Mouse (Mus musculus) embryonic facial prominence, embryonic 11.5 days (tissue): ENCODE data around the gene Hbs1l. TPM values are rescaled to one million over a fixed set of nuclear protein-coding genes. Genes with fewer than 3 reads are reported as not detected.

ENCODE experiments used
- ATAC-seq: fragments of 200-750 bp; cut with Nextera tagmentation; replicated peaks from 2 replicates; pipeline ENCODE4 v1.8.0; 2017; ENCODE audit warnings: low read depth; ENCODE audit not compliant: insufficient number of reproducible peaks, low FRiP score, low TSS enrichment
- DNase-seq: peaks from one replicate; pipeline ENCODE4 v3.0.0-alpha.2; 2015; ENCODE audit warnings: low spot score
- H3K27ac ChIP-seq: fragments of 300-500 bp; sonication (generic); replicated peaks from 2 replicates; pipeline ENCODE4 v1.5.1; 2014; ENCODE audit warnings: mild to moderate bottlenecking, low read depth, low read length, control low read depth
- H3K27me3 ChIP-seq: fragments of 300-500 bp; sonication (generic); 2 replicates; pipeline ENCODE4 v1.6.1; 2014; ENCODE audit warnings: mild to moderate bottlenecking, low read length, moderate library complexity, mixed read lengths; ENCODE audit not compliant: control insufficient read depth, insufficient read depth
- H3K36me3 ChIP-seq: fragments of 300-500 bp; sonication (generic); replicated peaks from 2 replicates; pipeline ENCODE4 v1.6.1; 2014; ENCODE audit warnings: low read depth, mild to moderate bottlenecking, low read length, moderate library complexity, mixed read lengths; ENCODE audit not compliant: control insufficient read depth, insufficient read depth
- H3K4me1 ChIP-seq: fragments of 300-500 bp; sonication (generic); 2 replicates; pipeline ENCODE4 v1.6.1; 2014; ENCODE audit warnings: low read length, mixed read lengths; ENCODE audit not compliant: control insufficient read depth, insufficient read depth
- H3K4me2 ChIP-seq: fragments of 300-500 bp; sonication (generic); 2 replicates; pipeline ENCODE4 v1.6.1; 2014; ENCODE audit warnings: low read depth, mild to moderate bottlenecking, control low read depth, low read length, moderate library complexity
- H3K4me3 ChIP-seq: fragments of 300-500 bp; sonication (generic); 2 replicates; pipeline ENCODE4 v1.5.1; 2014; ENCODE audit warnings: low read depth, low read length, control low read depth
- H3K9ac ChIP-seq: fragments of 300-500 bp; sonication (generic); replicated peaks from 2 replicates; pipeline ENCODE4 v1.6.1; 2014; ENCODE audit warnings: mild to moderate bottlenecking, control low read depth, low read length
- H3K9me3 ChIP-seq: fragments of 300-500 bp; sonication (generic); replicated peaks from 2 replicates; pipeline ENCODE4 v1.6.1; 2016; ENCODE audit warnings: mild to moderate bottlenecking, low read length, inconsistent platforms, mixed read lengths; ENCODE audit not compliant: control insufficient read depth
- WGBS: fragments of 180-500 bp; shearing (Covaris S2); extraction: QIAGEN DNeasy Blood & Tissue Kit; methylation state at CpG from one replicate; pipeline ENCODE4 v1.1.7; 2014; 5-methylcytosine and 5-hydroxymethylcytosine counted together
- polyA plus RNA-seq: library from polyadenylated mRNA; unstranded; fragments of >200 nt; fragmentation: Nextera tagmentation; extraction: Ambion mirVana; gene quantifications from 2 replicates; pipeline ENCODE4 v1.2.1, GENCODE M21; 2014

The Hbs1l gene
- polyA plus RNA-seq, 1 experiment from 2014 or later, result 134 TPM

DNA sequence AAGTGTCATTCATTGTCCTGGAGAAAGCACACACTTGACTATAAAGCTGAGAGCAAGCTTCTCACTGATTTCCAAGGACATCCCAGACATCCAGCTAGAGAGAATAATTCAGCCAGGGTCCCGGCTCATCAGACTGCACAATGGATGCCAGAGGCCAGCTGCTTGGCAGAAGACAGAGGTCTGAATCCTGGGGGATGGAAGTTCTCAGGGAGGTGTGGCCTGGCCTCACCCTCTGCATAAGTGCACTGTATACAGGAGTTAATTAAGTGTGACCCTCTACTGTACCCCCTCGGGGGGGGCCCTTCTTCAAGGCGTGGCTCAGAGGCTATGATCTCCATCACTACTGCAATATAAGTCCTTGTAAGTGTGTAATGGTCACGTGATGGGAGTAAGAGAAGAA, 105.5 kb downstream of the Hbs1l start:
- Histone ChIP-seq H3K27me3 (no peaks in the 10 kb centered on the region), H3K27ac (no peak overlapping the region), H3K9me3 (no peaks in the 10 kb centered on the region), H3K4me3 (no peak overlapping the region), H3K9ac (no peak overlapping the region), H3K4me1 (no peaks in the 10 kb centered on the region), H3K36me3 (no peaks in the 10 kb centered on the region), H3K4me2 (no peak overlapping the region)
- DNase-seq, result no peak
- 70% methylated on average over 4 of the region's 4 CpGs for WGBS
- ATAC-seq, result no peak

- ATAC-seq (no peak), DNase-seq (no peak)
- Histone ChIP-seq H3K4me1 (no peaks in the 10 kb centered on the region), H3K9me3 (no peaks in the 10 kb centered on the region), H3K9ac (no peak overlapping the region), H3K27ac (no peak overlapping the region), H3K4me2 (no peak overlapping the region), H3K27me3 (no peaks in the 10 kb centered on the region), H3K4me3 (no peak overlapping the region), H3K36me3 (no peaks in the 10 kb centered on the region)
- WGBS, result 85% methylated on average over 4 of the region's 4 CpGs
Observed at GRCm38 (mm10) chr10:21404822-21405221, 109.0 kb downstream of the Hbs1l start.

DNA sequence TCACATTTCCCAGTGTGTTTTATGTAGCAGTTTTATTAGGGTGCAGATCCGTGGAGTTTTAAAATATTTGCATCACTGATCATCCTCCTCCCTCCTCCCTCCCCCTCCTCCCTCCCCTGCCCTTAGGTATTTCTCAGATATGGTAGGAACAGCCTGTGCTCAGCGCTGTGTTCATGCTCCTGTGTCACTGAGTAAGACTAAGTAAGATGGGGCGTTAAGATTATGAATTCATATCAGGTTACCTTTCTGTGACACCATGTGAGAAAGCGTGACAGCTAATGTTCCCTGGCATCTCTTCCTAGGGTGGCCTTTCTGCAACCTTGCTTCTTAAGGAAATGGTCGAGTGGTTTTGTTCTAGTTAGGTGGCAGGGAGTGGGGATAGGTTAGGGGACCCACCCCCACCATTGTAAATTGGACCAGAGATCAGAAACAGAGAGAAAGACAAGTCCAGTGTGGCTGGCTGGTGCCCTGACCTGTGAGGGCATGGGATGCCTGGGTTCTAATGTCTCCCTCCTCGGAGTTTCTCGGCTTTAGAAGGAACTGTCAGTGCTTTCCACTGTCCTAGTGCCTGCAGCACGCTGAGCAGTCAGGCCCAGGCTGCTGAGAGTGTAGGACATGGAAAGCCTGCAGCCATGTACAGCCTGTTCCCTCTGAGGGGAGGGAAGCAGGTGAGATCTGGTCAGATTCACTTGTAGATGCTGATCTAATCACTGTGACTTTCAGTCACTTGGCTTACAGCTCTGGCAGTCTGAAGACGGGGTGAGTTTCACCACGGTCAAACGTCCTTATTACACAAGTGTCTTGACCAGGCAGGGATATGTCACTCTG, 110.1 kb downstream of the Hbs1l start:
- Histone ChIP-seq H3K4me2 (no peak overlapping the region), H3K4me3 (no peak overlapping the region), H3K27ac (no peak overlapping the region), H3K27me3 (no peaks in the 10 kb centered on the region), H3K36me3 (no peaks in the 10 kb centered on the region), H3K9me3 (no peaks in the 10 kb centered on the region), H3K9ac (no peak overlapping the region), H3K4me1 (no peaks in the 10 kb centered on the region)
- DNase-seq (no peak), ATAC-seq (no peak)
- WGBS, result 77% methylated on average over 11 of the region's 11 CpGs

DNA sequence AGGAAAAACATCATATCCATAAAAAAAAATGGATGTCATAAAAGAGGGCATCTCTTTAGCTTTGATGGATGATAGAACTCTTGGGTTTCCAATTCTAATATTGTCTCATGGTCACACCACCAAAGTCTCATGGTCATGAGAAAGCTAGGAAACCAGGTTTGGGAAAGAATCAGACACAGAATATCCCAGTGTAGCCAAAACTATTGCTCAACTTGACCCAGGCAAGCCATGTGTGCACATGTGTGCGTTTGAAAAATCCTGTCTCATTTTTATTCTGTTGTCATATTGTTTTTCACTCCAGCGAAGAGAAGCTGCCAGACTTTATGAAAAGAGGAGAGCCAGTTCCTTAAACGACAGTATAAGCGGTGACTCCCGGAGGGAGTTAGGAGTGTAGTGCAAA, 114.9 kb downstream of the Hbs1l start:
- no peak overlapping the region for H3K4me3 ChIP-seq
- H3K36me3 ChIP-seq, result no peaks in the 10 kb centered on the region
- DNase-seq (no peak), ATAC-seq (no peak)
- H3K9ac ChIP-seq, result no peak overlapping the region
- no peaks in the 10 kb centered on the region for H3K27me3 ChIP-seq
- 89% methylated on average over 5 of the region's 5 CpGs for WGBS
- H3K4me1 ChIP-seq, result no peaks in the 10 kb centered on the region
- H3K4me2 ChIP-seq, result no peak overlapping the region
- H3K9me3 ChIP-seq, result no peaks in the 10 kb centered on the region
- no peak overlapping the region for H3K27ac ChIP-seq

GRCm38 (mm10) chr10:21411621-21412205, 115.9 kb downstream of the Hbs1l start:
- no peak overlapping the region for H3K4me2 ChIP-seq
- no peaks in the 10 kb centered on the region for H3K27me3 ChIP-seq
- DNase-seq (no peak), ATAC-seq (no peak)
- H3K4me3 ChIP-seq, result no peak overlapping the region
- H3K9me3 ChIP-seq, result no peaks in the 10 kb centered on the region
- H3K36me3 ChIP-seq, result no peaks in the 10 kb centered on the region
- H3K27ac ChIP-seq, result no peak overlapping the region
- WGBS, result 70% methylated on average over 6 of the region's 6 CpGs
- no peaks in the 10 kb centered on the region for H3K4me1 ChIP-seq
- H3K9ac ChIP-seq, result no peak overlapping the region

DNA sequence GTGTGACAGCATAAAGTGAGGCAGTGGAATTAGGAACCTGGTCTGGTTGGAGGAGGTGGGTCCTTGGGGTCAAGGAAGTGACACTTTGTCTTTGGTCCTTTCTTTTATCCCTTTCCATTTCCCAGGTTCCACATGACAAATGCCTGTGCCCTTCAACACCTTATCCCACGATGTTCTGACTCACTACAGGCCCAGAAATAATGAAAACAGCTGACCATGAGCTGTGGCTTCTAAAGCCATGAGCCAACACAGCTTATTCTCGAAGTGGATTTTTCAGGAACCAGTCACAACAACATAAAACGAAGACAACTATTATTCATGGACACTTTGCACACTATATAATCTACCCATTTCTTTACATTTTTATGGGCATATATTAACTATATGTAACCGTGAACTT, 119.3 kb downstream of the Hbs1l start:
- H3K4me3 ChIP-seq, result no peak overlapping the region
- no peak overlapping the region for H3K4me2 ChIP-seq
- no peak overlapping the region for H3K27ac ChIP-seq
- no peak overlapping the region for H3K9ac ChIP-seq
- no peaks in the 10 kb centered on the region for H3K36me3 ChIP-seq
- DNase-seq, result no peak
- WGBS, result 79% methylated on average over 4 of the region's 4 CpGs
- no peaks in the 10 kb centered on the region for H3K27me3 ChIP-seq
- no peaks in the 10 kb centered on the region for H3K9me3 ChIP-seq
- ATAC-seq, result no peak
- H3K4me1 ChIP-seq, result no peaks in the 10 kb centered on the region

- Histone ChIP-seq H3K27me3 (no peaks in the 10 kb centered on the region), H3K27ac (no peak overlapping the region), H3K36me3 (no peaks in the 10 kb centered on the region), H3K9ac (no peak overlapping the region), H3K4me1 (no peaks in the 10 kb centered on the region), H3K9me3 (no peaks in the 10 kb centered on the region), H3K4me2 (no peak overlapping the region), H3K4me3 (no peak overlapping the region)
- ATAC-seq (no peak), DNase-seq (no peak)
- WGBS, result 89% methylated on average over 5 of the region's 5 CpGs
Observed at GRCm38 (mm10) chr10:21416184-21416583, 120.4 kb downstream of the Hbs1l start.
